Mouse (Mus musculus) gastrocnemius, postnatal 25 days (tissue): ENCODE data around the gene Tpm3. TPM values are rescaled to one million over a fixed set of nuclear protein-coding genes. Genes with fewer than 3 reads are reported as not detected.
"Not testable (repeated sequence)": the region's sequence is repeated elsewhere in the genome, so short reads cannot be mapped to it uniquely, and the experiment has no call there.

ENCODE experiments used
- DNase-seq: peaks from one replicate; pipeline ENCODE4 v3.0.0; 2022
- total RNA-seq, 2 experiments: library from RNA; stranded (reverse); gene quantifications; 1 replicate in 1 of 2; 2 replicates in 1 of 2; pipeline ENCODE4 v1.2.3; 2021

Gene Tpm3
- total RNA-seq, 2 experiments from 2014 or later: 133 to 716 TPM

DNA sequence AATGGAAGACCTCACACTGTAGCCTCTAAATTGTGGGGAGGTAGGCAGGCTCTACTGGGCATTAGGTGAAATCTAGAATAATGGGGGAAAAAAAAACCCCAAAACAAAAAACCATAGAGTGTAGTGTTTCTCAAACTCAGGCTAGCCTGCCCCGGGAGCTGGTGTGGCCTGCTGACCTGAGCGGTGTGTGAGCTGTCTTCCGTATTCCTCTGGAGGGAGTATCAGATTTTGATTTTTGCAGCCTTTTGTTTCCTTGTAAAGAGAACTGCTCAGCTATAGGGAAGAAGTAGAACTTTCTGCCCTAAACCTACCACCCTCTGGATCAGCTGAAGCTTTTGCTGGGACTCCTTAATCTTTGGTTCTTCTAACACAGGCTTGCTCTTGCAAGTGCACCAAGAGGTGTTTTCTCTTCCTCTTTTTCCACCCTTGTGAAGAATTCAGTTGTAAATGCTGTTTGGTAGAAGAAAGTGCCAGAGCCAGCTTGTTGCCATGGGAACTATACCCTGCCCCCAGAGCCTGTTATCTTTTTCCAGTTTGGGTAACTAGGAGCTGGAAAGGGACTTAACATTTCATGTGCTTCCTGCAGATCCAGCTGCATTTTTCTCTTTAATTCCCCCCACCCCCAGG, 11.4 kb downstream of the Tpm3 start:
- no peak for DNase-seq

DNA sequence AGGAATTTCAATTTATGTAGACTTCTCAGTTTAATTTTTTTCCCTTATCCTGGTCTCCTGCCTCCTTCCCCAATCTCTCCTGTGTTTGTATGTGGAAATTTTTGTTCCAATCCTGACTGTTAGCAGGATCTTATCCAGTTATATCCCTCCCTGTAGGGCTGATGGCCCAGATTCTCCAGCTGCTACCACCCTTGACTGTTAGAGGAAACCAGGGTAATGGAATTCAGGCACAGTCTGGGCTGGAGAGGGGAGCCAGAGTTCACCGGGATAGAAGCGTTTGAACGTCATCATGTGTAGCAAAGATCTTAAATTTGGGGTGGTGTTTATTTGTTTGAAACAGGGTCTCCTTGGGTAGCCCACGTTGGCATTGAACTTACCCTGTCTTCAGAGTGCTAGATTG, 12.3 kb downstream of the Tpm3 start:
- DNase-seq: peak; percentile 16

DNA sequence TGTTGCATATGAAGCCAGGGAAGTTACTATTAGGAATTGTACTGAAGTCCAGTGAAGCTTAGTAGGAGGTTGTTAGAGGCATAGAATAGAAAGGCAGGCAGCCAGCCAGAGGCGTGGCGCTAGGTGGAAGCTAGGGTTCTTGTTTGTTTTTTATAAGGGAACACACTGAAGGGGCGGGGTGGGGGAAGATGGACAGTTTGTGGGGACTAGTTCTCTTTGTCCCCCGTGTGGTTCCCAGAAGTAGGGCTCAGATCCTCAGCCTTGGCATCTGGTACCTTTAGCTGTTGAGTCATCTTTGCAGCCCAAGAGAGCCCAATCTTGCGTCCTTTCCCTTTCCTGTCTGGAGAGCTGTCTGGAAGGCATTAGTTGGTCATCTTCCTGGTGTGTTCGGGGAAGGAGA, 12.8 kb downstream of the Tpm3 start:
- DNase-seq: peak; percentile 22

DNA sequence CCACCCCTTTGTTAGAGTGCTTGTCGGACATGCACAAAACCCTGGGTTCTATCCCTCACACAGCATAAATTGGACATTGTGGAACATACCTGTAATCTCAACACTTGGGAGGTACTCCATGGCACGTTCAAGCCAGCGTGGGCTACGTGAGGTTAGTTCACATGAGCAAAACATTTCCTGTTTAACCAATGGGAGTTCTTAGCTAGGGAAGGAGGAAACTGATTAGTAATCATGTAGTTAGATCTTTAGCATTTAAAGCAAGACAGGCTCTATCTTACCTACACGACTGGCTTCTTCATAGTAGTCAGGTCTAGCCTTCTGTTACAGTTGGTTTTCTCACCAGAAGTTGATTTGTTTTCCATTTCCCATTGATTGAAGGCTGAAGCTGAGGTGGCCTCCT, 13.6 kb downstream of the Tpm3 start:
- DNase-seq: no peak

DNA sequence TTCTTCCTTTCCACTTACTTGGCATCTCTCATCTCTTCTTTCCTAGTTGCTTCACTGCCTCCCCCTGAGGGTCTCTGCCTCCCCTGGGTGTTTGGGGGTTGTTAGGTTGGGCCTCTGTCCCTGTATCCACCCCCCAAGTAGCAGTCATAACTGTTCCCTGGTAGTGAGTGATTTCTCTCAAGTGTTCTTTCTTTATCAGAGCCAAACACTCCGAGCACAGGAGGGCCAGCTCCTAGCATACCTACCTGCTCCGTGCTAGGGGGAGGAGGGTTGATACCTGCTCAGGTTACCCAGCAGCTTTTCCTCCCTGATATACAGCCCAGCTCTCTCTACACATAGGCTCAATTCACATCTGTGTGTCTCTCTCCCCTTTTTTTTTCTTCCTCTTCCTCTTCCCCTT, 16.2 kb downstream of the Tpm3 start:
- no peak for DNase-seq

DNA sequence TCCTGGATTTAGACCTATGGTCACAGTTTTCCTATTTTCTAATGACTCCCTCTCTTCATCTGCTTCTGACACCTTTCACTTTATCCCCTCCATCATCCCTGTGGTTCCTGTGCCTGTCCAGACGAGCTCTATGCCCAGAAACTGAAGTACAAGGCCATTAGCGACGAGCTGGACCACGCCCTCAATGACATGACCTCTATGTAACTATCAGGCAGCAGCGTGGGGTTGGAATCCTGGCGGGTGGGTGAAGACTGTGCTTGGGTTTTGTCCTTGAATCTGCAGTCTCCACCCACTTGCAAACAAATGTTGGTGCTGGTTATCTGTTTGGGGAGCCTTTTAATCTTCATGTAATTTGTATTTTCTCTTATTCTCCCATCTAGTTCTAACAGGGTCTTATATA, 18.4 kb downstream of the Tpm3 start:
- DNase-seq: no peak

DNA sequence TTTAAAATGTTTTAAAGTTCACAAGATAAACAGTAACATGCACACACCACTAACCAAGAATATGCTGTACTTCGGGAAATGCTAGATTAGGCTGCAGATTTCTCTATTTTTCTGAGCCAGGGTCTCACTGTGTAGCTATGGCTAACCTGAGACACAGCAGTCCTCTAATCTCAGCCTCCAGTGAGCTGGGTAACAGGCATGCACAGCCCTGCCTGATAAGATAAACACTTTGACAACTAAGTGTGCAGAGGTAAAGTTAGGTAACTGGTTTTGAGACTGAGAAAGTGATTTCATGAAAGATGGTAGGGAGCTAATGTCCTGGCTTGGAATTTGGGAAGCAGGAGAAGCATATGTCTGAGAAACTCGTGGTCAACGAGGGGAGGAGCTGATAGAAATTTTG, 22.0 kb downstream of the Tpm3 start:
- DNase-seq: no peak

DNA sequence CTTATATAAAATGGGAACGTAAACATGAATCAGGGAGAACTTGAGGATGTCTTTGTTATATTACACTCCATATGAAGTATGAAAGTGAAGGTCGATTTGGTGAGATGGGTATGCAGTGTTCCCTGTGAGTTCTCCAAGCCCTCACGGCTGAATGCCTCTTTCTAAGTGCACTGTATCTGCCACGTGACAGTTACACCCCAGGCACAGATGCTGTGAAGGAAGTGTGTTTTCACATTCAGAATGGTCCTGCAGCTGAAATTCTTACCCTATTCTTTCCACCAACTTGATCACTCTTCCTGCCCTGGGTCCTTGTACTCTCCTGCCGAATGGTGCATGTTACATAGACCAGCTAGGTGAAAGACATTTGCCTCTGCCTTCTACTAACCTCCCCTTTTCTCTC, 25.5 kb downstream of the Tpm3 start:
- DNase-seq: no peak

DNA sequence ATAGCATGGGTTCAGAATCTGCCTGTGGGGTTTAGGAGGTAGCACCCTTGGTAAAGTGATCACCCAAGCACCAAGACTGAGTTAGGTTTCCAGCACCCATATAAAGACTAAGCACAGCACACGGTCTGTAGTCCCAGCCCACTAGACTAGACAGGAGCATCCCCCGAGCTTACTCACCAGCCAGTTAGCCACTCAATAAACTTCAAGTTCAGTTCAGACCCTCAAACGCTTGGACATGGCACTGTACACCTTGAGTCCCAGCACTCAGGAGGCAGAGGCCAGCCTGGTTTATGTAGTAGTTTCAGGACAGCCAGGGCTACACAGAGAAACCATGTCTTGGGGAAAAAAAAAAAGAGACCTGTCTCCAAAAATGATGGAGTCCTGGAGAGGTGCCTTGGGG, 28.6 kb downstream of the Tpm3 start:
- no peak for DNase-seq

DNA sequence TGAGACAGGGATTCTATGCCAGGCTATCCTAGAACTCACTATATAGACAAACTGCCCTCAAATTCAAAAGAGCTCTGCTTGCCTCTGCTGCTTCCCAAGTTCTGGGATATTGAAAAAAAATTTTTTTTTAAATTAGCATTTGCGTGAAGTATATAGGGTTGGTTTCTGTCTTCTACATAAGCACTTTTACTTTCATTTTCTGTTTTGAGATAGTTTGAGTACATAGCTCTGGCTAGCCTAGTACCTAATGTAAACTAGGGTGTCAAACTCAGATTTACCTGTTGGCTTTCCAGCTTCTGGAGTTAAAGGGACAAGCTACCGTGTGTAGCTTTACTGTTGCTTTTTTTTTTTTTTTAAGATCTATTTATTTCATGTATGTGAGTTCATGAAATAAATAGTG, 29.2 kb downstream of the Tpm3 start:
- no peak for DNase-seq

DNA sequence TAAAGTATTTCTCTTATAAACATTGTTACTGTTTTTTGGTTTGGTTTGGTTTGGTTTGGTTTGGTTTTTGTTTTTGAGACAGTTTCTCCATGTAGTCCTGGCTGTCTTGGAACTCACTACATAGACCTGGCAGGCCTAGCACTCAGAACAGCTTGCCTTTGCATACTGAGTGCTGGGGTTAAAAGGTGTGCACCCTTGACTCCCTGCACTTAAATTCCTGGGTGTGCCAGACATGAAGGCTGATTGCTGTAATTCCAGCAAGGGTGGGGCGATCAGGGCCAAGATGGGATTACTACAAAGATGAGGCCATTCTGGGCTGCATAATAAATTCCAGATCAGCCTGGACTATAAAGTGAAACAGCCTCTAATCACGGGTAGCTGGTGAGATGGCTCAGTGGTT, 29.8 kb downstream of the Tpm3 start:
- DNase-seq: no peak

DNA sequence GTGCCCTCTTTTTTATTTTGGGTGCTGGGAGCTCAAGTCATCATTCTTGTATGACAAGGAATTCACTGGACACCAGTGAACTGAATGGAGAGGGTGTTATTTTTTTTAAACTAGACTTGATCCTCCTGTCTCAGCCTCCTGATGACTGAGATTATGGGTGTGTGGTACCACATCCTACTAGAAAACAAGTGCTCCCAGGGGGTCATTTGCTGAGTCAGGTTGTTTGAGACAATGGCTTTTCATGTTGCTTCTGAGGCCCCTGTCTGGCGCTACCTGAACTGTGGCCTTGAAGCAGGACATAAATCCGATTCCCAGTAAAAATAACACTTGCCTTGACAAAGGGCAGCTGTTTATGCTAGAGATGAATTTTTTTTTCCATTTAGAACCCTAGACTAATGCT, 30.7 kb downstream of the Tpm3 start:
- DNase-seq: no peak

DNA sequence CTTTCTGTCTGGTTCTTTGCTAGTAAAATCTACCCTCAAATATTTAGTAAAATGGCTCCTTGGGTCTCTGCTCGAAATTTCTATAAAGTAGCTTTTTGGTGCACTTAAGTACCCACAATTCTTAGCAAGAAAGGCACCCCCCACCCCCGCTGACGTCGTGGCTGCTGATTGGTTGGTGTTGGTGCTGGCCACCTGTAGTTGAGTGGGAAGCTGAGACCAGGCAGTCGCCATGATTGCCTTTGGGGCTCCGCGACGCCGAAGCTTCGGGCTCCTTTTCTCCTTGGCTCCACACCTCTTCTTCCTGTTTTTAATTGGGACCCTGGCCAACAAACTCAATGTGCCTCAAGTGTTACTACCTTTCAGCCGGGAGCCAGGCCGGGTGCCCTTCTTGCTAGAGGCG, 31.5 kb downstream of the Tpm3 start, which contains the start of gene Nup210l:
Nup210l (plus strand) TSS at position 195 of the 400 bp plus-strand sequence.
- DNase-seq: no peak

DNA sequence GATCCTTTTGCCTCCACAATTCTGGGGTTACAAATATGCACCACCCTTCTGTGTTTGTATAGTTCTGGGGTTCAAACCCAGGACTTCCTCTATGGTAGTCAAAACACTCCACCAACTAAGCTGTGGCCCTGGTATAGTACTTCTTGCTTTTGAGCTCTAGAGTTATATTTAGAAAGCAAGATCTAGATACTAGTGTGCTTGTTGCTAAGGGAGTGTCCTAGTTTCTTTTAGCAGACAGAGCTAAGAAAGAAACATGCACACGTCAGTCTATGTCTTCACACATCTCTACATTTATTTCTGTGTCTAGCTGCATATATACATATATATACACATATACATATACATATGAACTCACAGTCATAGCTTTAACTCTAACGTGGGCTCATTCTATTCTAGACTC, 39.3 kb downstream of the Tpm3 start:
- DNase-seq: no peak

DNA sequence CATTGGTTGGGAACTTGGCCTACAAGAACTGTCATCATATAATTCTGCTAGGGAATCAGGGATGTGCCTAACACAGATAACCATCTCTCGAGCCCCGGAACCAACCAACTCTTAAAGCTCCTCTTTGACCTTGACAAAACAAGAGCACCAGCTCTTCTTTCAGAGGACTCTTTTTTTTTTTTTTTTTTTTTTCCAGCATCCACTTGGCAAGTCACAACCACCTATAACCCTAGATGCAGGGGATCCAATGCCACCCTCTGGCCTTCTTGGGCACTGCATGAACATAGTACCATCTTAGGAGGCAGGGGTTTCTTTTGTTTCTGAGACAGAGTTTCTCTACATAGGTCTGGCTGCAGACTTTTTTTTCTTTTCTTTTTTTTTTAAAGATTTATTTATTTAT, 41.9 kb downstream of the Tpm3 start:
- DNase-seq: no peak

DNA sequence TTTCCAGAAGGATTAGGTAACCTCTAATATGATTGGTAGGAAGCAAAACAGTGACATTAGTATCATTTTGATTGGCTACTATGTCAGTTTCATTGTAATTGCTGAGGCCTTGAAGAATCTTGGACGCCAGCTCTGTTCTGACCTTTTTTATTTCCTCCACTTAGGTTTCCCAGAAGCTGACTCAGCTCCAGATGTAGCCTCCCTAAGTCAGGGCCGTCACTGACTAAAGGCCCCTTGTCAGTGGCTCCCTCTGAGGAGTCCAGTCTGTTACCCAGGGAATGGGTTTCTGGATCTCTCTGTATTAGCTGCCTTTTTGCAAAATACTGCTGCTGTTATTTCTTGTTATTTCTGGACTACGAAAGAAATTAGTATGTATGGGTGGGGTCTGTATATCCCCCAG, 43.1 kb downstream of the Tpm3 start:
- DNase-seq: no peak

DNA sequence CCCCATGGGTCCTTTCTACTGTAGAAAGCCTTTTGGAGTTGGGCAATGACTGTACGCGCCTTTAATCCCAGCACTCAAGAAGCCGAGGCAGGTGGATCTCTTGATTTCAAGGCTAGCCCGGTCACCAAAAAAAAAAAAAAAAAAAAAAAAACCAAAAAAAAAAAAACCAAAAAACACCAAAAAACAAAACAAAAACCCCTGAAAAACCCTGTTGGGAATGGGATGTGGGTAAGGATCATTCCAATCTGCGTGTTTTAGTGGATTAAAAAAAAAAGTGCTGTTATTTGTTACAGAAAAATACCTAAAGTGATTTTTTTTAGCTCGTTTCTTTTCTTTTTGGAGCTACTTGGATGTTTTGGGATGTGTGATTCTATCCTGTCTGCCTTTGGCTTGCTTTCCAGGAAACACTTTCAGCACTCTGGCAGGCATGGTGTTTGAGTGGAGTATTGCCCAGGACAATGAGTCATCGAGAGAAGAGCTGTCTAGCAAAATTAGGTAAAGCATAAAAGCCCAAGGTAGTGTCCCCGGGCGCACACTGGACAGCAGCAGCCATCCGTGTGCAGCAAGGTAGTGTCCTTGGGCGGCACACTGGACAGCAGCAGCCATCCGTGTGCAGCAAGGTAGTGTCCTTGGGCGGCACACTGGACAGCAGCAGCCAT, 45.8 kb downstream of the Tpm3 start:
- DNase-seq: peak; percentile 42

DNA sequence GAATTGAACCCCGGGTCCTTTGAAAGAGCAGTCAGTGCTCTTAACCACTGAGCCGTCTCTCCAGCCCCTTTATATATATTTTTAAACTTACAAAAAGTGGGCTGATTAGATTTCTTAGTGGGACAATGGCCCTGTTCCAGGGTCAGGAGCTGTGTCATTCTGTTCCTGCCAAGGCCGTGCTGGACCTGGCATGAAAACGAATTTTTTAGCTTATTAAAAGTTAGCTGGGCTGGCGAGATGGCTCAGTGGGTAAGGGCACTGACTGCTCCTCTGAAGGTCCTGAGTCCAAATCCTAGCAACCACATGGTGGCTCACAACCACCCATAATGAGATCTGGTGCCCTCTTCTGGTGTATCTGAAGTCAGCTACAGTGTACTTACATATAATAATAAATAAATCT, 49.6 kb downstream of the Tpm3 start:
- DNase-seq: not testable (repeated sequence)

DNA sequence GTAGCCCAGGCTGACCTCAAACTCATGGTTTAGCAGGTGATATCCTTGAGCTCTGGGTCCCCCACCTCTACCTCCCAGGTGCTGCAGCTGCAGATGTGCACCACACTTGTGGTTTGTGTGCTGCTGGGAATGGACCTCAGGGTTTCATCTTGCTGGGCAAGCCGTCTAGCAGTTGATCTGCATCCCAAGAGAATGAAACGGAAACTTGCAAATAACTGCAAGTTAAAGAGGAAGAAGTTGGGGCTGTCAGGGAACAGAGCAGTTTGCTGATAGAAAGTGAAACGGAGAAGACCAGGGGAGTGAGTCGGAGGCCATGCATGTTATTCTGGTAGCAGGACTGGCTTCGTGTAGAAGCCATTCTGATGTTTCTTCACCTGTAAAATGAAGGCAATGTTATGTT, 53.3 kb downstream of the Tpm3 start:
- no peak for DNase-seq

DNA sequence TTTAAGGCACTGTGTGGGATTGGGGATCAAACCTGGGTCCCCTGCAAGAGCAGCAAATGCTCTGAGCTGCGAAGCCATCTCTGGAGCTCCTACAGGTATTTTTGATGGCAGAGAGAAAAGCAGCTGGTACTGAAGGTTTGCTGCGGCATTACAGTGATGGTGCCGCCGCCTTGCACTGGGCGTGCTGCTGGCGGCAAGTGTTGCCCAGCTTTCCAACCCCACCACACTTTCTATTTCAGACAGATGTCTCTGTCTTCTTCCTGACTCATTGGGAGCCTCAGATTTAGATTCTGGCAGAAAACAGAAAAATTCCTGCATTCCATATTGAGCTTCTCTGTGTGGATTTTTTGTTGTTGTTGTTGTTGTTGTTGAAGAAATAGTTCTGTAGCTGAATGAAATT, 55.4 kb downstream of the Tpm3 start:
- no peak for DNase-seq

DNA sequence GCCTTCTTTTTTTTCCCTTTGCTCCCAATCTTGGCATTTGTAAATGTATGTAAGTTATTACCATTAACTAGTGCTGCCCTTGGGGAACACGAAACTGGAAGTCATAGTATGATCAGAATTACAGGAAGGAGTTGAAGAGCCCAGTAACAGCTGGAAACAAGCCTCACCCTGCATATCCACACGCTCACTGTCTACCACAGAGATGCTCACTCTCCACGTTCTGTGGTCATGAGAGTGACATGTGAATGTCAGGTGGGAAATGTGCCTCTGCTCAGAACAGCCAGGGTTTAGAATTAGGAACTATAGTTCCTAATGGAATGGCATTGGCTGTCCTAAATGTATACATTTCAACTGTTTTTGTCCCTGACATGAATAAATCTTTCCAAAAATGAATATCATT, 60.3 kb downstream of the Tpm3 start:
- no peak for DNase-seq

DNA sequence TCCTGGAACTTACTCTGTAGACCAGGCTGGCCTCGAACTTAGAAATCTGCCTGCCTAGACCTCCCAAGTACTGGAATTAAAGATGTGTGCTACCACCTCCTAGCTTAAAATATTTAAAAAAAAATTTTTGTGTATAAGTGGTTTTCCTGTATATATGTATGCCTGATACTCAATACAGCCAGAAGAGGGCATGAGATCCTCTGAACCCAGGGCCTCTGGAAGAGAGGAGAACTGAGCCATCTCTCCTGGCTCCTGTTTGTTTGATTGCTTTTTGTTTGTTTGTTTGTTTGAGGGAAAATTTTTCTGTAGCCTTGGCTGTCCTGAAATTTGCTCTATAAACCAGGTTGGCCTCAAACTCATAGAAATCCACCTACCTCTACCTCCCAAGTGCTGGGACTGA, 60.9 kb downstream of the Tpm3 start:
- DNase-seq: no peak

DNA sequence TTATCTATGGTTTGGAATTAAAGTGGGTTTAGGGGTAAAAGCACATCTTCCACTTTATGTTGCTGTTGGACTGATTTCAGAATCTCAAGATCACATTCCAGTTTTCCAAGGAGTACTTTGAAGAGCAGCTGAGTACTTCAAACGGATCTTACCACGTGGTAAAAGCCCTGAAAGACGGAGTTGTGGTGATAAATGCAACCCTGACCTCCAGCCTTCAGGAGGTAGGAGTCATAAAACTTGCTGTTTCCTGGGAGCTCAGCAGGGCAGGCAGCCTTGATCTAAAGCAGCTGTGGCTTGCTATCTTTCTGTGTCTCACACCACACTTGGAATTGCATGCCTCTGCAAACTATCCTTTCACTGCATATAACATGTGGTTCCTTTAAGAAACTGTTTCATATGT, 62.0 kb downstream of the Tpm3 start:
- no peak for DNase-seq

DNA sequence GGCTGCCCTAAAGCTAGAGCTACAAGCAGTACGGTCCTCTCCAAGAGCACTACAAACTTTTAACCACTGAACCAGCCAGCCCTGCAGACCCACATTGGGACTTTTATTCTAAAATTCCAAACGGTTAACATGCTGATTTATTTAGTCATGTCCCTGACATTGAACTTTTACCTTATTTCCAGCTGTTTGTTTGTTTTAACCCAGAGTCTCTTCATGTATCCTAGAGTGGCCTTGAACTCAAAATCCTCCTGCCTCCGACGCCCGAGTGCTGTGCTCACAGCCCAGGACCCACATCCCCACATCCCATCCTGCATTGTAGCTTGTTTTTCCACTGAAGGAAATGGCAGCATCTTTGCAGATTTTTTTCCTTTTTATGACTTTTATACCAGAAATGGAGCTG, 62.5 kb downstream of the Tpm3 start:
- no peak for DNase-seq

DNA sequence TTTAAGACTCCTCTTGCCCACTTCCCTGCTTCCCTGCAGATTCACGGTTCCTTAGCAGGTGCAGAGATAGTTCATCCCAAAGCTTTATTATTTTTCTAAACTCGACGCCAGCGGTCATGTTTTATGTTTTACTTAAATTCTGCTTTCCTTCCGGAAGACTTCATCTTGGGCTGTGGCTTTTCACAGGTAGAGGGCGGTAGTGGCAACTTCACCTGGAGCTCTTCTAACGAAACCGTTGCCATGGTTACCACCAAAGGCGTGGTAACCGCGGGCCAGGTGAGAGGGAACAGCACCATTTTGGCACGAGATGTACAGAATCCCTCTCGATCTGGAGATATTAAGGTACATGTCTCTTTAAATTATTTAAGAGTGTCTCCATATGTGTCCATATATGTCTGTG, 64.2 kb downstream of the Tpm3 start:
- DNase-seq: no peak
